Mouse (Mus musculus): ENCODE results near the gene Sh3bp5l.
"Not testable (repeated sequence)": the region's sequence is repeated elsewhere in the genome, so short reads cannot be mapped to it uniquely, and the experiment has no call there.

Gene Sh3bp5l

GRCm38 (mm10) chr11:58322824-58323569, 7.5 kb upstream of the Sh3bp5l start:
- peak; percentile 90 for DNase-seq (ENCODE audit: low spot score)

GRCm38 (mm10) chr11:58323570-58324340, 6.8 kb upstream of the Sh3bp5l start:
- DNase-seq (ENCODE audit: low spot score): no peak

GRCm38 (mm10) chr11:58324614-58325229, 5.8 kb upstream of the Sh3bp5l start:
- DNase-seq (ENCODE audit: low spot score): no peak

GRCm38 (mm10) chr11:58326781-58327180, 3.7 kb upstream of the Sh3bp5l start:
- DNase-seq (ENCODE audit: low spot score): no peak

- no peak for DNase-seq (ENCODE audit: low spot score)
Measured at GRCm38 (mm10) chr11:58329906-58330275, 633 bp upstream of the Sh3bp5l start.

GRCm38 (mm10) chr11:58331149-58331495, 598 bp downstream of the Sh3bp5l start:
- DNase-seq (ENCODE audit: low spot score): no peak

- no peak for DNase-seq (ENCODE audit: low spot score)
Measured at GRCm38 (mm10) chr11:58331546-58331945, 1.0 kb downstream of the Sh3bp5l start.

GRCm38 (mm10) chr11:58334746-58335145, 4.2 kb downstream of the Sh3bp5l start:
- DNase-seq (ENCODE audit: low spot score): no peak

- no peak for DNase-seq (ENCODE audit: low spot score)
Measured at GRCm38 (mm10) chr11:58346745-58347144, 16.2 kb downstream of the Sh3bp5l start.

- DNase-seq (ENCODE audit: low spot score): no peak
Measured at GRCm38 (mm10) chr11:58350628-58351027, 20.1 kb downstream of the Sh3bp5l start.

GRCm38 (mm10) chr11:58351179-58351578, 20.7 kb downstream of the Sh3bp5l start:
- DNase-seq (ENCODE audit: low spot score): no peak

GRCm38 (mm10) chr11:58352681-58353548, 22.4 kb downstream of the Sh3bp5l start:
- no peak for DNase-seq (ENCODE audit: low spot score)

- DNase-seq (ENCODE audit: low spot score): no peak
Measured at GRCm38 (mm10) chr11:58353709-58354108, 23.2 kb downstream of the Sh3bp5l start.

- DNase-seq (ENCODE audit: low spot score): no peak
Measured at GRCm38 (mm10) chr11:58354476-58354875, 24.0 kb downstream of the Sh3bp5l start.

GRCm38 (mm10) chr11:58354927-58355326, 24.4 kb downstream of the Sh3bp5l start:
- DNase-seq (ENCODE audit: low spot score): no peak

- no peak for DNase-seq (ENCODE audit: low spot score)
Measured at GRCm38 (mm10) chr11:58357042-58357441, 26.5 kb downstream of the Sh3bp5l start.

GRCm38 (mm10) chr11:58357844-58358534, 27.5 kb downstream of the Sh3bp5l start:
- no peak for DNase-seq (ENCODE audit: low spot score)

GRCm38 (mm10) chr11:58362562-58362961, 32.0 kb downstream of the Sh3bp5l start:
- DNase-seq (ENCODE audit: low spot score): not testable (repeated sequence)

GRCm38 (mm10) chr11:58364454-58364853, 33.9 kb downstream of the Sh3bp5l start:
- no peak for DNase-seq (ENCODE audit: low spot score)

- DNase-seq (ENCODE audit: low spot score): not testable (repeated sequence)
Measured at GRCm38 (mm10) chr11:58366191-58366590, 35.7 kb downstream of the Sh3bp5l start.

- no peak for DNase-seq (ENCODE audit: low spot score)
Measured at GRCm38 (mm10) chr11:58377273-58377672, 46.7 kb downstream of the Sh3bp5l start.
